Mouse (Mus musculus) adipose tissue, adult 10 weeks (tissue): ENCODE data around the gene Alas2. TPM values are rescaled to one million over a fixed set of nuclear protein-coding genes. Genes with fewer than 3 reads are reported as not detected.

Experiments used
- polyA plus RNA-seq: library from polyadenylated mRNA; stranded (reverse); fragments of 350-450 nt; fragmentation: Illumina TruSeq; extraction: RNeasy Lipid Tissue Mini Kit (QIAGEN cat#74804); gene quantifications from one replicate; pipeline ENCODE4 v1.2.3, GENCODE M21; 2014; ENCODE audit warnings: low read depth, low replicate concordance

Gene Alas2
- polyA plus RNA-seq: 15.3 TPM

DNA sequence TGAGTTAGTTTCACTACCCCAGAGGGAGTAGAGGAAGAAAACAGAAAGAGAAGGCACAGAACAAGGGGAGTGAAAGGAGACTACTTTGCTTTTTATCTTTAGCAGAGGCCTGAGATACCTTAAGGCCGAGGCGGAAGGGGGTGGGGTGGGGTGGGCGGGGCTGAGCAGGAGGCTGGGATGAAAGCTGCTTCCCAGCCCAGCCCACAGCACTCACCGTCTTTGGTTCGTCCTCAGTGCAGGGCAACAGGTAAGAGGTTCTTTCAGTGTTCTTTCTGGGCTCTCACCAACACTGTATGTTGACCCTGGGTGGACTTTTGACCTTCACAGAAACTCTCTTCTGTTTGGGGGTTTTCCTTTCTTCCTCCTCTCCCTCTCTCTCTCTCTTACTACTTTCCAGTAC is at the start of gene Alas2:
Alas2 (plus strand) TSS at position 137 of the 400 bp plus-strand sequence.

DNA sequence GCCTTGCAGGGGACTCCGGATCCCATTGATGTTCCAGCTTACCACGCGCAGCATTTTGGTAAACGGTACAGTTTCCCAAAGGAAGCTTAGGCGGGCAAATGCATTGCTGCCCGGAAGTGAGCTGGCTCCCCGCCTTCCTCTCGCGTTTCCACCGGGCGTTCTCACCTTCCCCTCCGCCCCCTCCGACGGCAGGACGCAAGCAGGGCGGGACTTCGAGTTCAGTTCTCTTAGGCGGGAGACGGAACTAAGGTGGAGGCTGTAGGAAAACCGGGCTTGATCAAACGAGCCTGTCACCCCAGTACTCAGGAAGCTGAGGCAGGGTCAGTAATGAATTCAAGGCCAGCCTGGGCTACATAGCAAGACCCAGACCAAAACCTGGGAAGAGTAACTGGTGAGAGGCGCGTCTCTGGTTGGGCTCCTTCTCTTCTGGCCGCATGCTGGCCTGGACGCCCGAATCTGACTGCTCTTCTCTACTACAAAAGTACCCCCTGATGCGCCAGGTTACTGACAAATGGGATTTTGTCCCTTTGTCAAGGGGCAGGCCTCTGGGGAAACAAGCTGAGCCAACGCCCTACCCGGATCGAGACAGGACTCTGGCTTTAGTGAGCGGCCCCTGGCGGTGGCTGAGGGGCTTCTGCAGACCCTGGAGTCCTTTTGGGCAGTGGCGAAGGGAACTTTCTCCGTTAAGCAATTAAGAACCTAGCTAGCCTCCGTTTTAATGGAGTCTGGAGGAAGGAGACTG is 41.0 kb downstream of the Alas2 start, which contains the start of gene Pfkfb1:
Pfkfb1 (plus strand) TSS at position 207 of the 742 bp plus-strand sequence.

DNA sequence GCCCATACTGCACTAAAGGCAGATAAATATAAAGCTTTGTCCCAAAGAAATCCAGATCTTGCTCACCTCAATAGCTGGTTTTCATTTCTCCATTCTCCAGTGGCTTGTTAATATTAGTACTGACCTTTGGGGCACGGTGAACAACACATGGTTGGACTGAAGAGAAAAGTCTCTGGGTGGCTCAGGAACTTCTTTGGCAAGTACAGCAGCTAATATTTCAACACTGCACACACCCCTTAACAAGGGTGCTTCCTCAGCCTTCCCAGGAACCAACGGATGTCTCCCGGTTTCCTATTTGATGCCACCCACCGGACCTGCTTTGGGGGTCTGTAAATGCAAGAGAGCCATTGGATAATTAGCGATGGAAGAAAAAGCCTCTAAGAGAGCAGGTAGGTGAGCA is 42.5 kb downstream of the Alas2 start, which contains the start of gene Apex2:
Apex2 (minus strand) TSS at position 173 of the 400 bp plus-strand sequence.

Other genes starting within 250 kb of the Alas2 start
- 24.7 TPM for gene Tmem29, start 88.2 kb upstream of the Alas2 start, polyA plus RNA-seq
- 38.3 TPM for gene Pfkfb1, start 40.9 kb downstream of the Alas2 start, polyA plus RNA-seq
- 9.1 TPM for gene Apex2, start 42.5 kb downstream of the Alas2 start, polyA plus RNA-seq
- gene Tro, start 110.2 kb downstream of the Alas2 start, polyA plus RNA-seq: 0.78 TPM